Mouse (Mus musculus) B cell, adult (primary cell): ENCODE data around the gene Gm7298. TPM values are rescaled to one million over a fixed set of nuclear protein-coding genes. Genes with fewer than 3 reads are reported as not detected.

ENCODE experiments used
- total RNA-seq: library from RNA; stranded (reverse); gene quantifications from 4 replicates; pipeline ENCODE4 v1.2.4, GENCODE M21; 2023; ENCODE audit not compliant: inconsistent age

Gene Gm7298
- not detected in 4 replicates for total RNA-seq

GRCm38 (mm10) chr6:121732632-121733031, at the start of gene Gm7298:
TSS of gene Gm7298 (plus strand) at chr6:121732932.

GRCm38 (mm10) chr6:121838271-121838670, 105.5 kb downstream of the Gm7298 start, which contains the start of gene Mug1:
TSS of gene Mug1 (plus strand) at chr6:121838541.

Other genes with a start within 250 kb of the Gm7298 start
- gene A2m, start 97.6 kb upstream of the Gm7298 start, total RNA-seq = not detected in 4 replicates
- not detected in 4 replicates for gene Mug1, start 105.6 kb downstream of the Gm7298 start, total RNA-seq